Mouse (Mus musculus): ENCODE measurements around the gene Rpsa. TPM values are rescaled to one million over a fixed set of nuclear protein-coding genes. Genes with fewer than 3 reads are reported as not detected.

Gene Rpsa
- polyA plus RNA-seq, 1 experiment from 2014 or later = 1,488 TPM

GRCm38 (mm10) chr9:120084406-120084805 lies 43.1 kb upstream of the Rpsa start:
- no peak for ATAC-seq (ENCODE audit: low FRiP score)

GRCm38 (mm10) chr9:120089125-120089524 lies 38.4 kb upstream of the Rpsa start:
- DNase-seq (ENCODE audit: low spot score) (no peak), ATAC-seq (ENCODE audit: low FRiP score) (no peak)
- H3K4me1 ChIP-seq (replicated peaks; ENCODE audit: control insufficient read depth, insufficient read depth, low read length) = no peaks in the 10 kb centered on the region
- no peaks in the 10 kb centered on the region for H3K27me3 ChIP-seq (ENCODE audit: control insufficient read depth, insufficient read depth, low read length)
- H3K27ac ChIP-seq (ENCODE audit: low read depth, low read length) = no peak overlapping the region
- no peak overlapping the region for H3K9ac ChIP-seq (ENCODE audit: low read depth, low read length)
- H3K36me3 ChIP-seq (ENCODE audit: control insufficient read depth, insufficient read depth, low read length) = no peaks in the 10 kb centered on the region
- H3K4me3 ChIP-seq (ENCODE audit: low read depth, low read length) = no peak overlapping the region
- 89% methylated on average over 7 of the region's 7 CpGs for WGBS
- H3K4me2 ChIP-seq (replicated peaks; ENCODE audit: low read depth, low read length) = no peak overlapping the region
- H3K9me3 ChIP-seq (ENCODE audit: control insufficient read depth, low read length) = no peaks in the 10 kb centered on the region

More at GRCm38 (mm10) chr9:120084406-120084805, 43.1 kb upstream of the Rpsa start:
- 90% methylated on average over 9 of the region's 9 CpGs for WGBS
- Histone ChIP-seq H3K4me1 (replicated peaks; ENCODE audit: control insufficient read depth, insufficient read depth, low read length) (no peaks in the 10 kb centered on the region), H3K36me3 (ENCODE audit: control insufficient read depth, insufficient read depth, low read length) (no peaks in the 10 kb centered on the region), H3K27me3 (ENCODE audit: control insufficient read depth, insufficient read depth, low read length) (no peaks in the 10 kb centered on the region), H3K4me3 (ENCODE audit: low read depth, low read length) (no peak overlapping the region), H3K4me2 (replicated peaks; ENCODE audit: low read depth, low read length) (no peak overlapping the region), H3K27ac (ENCODE audit: low read depth, low read length) (no peak overlapping the region), H3K9me3 (ENCODE audit: control insufficient read depth, low read length) (no peaks in the 10 kb centered on the region), H3K9ac (ENCODE audit: low read depth, low read length) (no peak overlapping the region)
- DNase-seq (ENCODE audit: low spot score) = no peak

GRCm38 (mm10) chr9:120091086-120091485 lies 36.4 kb upstream of the Rpsa start:
- Histone ChIP-seq H3K9ac (ENCODE audit: low read depth, low read length) (no peak overlapping the region), H3K27ac (ENCODE audit: low read depth, low read length) (no peak overlapping the region), H3K9me3 (ENCODE audit: control insufficient read depth, low read length) (no peaks in the 10 kb centered on the region), H3K4me2 (replicated peaks; ENCODE audit: low read depth, low read length) (no peak overlapping the region), H3K4me1 (replicated peaks; ENCODE audit: control insufficient read depth, insufficient read depth, low read length) (no peaks in the 10 kb centered on the region), H3K4me3 (ENCODE audit: low read depth, low read length) (no peak overlapping the region), H3K36me3 (ENCODE audit: control insufficient read depth, insufficient read depth, low read length) (no peaks in the 10 kb centered on the region), H3K27me3 (ENCODE audit: control insufficient read depth, insufficient read depth, low read length) (no peaks in the 10 kb centered on the region)
- DNase-seq (ENCODE audit: low spot score) = no peak
- no peak for ATAC-seq (ENCODE audit: low FRiP score)
- 87% methylated on average over 10 of the region's 10 CpGs for WGBS

GRCm38 (mm10) chr9:120091696-120092238 lies 35.7 kb upstream of the Rpsa start, which contains the start of gene Ccr8:
Gene Ccr8 (plus strand): TSS chr9:120092114.
- ATAC-seq (ENCODE audit: low FRiP score) = no peak
- Histone ChIP-seq H3K9me3 (ENCODE audit: control insufficient read depth, low read length) (no peaks in the 10 kb centered on the region), H3K36me3 (ENCODE audit: control insufficient read depth, insufficient read depth, low read length) (no peaks in the 10 kb centered on the region), H3K27ac (ENCODE audit: low read depth, low read length) (no peak within 1 kb of the TSS), H3K4me2 (replicated peaks; ENCODE audit: low read depth, low read length) (no peak within 1 kb of the TSS), H3K9ac (ENCODE audit: low read depth, low read length) (no peak within 1 kb of the TSS), H3K4me3 (ENCODE audit: low read depth, low read length) (no peak within 1 kb of the TSS), H3K27me3 (ENCODE audit: control insufficient read depth, insufficient read depth, low read length) (no peaks in the 10 kb centered on the region), H3K4me1 (replicated peaks; ENCODE audit: control insufficient read depth, insufficient read depth, low read length) (no peaks in the 10 kb centered on the region)
- WGBS = 81% methylated on average over 5 of the region's 5 CpGs
- no peak for DNase-seq (ENCODE audit: low spot score)

DNA sequence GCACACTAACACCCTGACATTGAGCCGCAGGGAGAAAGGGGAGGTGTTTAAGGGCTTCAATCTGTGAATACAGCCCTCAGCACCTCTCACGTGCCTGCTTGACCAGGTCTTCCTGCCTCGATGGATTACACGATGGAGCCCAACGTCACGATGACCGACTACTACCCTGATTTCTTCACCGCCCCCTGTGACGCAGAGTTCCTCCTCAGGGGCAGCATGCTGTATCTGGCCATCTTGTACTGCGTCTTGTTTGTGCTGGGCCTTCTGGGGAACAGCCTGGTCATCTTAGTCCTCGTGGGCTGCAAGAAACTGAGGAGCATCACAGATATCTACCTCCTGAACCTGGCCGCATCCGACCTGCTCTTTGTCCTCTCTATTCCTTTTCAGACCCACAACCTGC lies 33.8 kb upstream of the Rpsa start:
- no peaks in the 10 kb centered on the region for H3K36me3 ChIP-seq (ENCODE audit: control insufficient read depth, insufficient read depth, low read length)
- DNase-seq (ENCODE audit: low spot score) = no peak

GRCm38 (mm10) chr9:120095886-120096285 lies 31.6 kb upstream of the Rpsa start:
- WGBS = 76% methylated on average over 7 of the region's 7 CpGs
- no peak for DNase-seq (ENCODE audit: low spot score)
- ATAC-seq (ENCODE audit: low FRiP score) = no peak

More for the DNA sequence above, 33.8 kb upstream of the Rpsa start:
- 83% methylated on average over 13 of the region's 13 CpGs for WGBS
- Histone ChIP-seq H3K9me3 (ENCODE audit: control insufficient read depth, low read length) (no peaks in the 10 kb centered on the region), H3K4me3 (ENCODE audit: low read depth, low read length) (no peak overlapping the region), H3K27ac (ENCODE audit: low read depth, low read length) (no peak overlapping the region), H3K27me3 (ENCODE audit: control insufficient read depth, insufficient read depth, low read length) (no peaks in the 10 kb centered on the region), H3K9ac (ENCODE audit: low read depth, low read length) (no peak overlapping the region), H3K4me1 (replicated peaks; ENCODE audit: control insufficient read depth, insufficient read depth, low read length) (no peaks in the 10 kb centered on the region), H3K4me2 (replicated peaks; ENCODE audit: low read depth, low read length) (no peak overlapping the region)
- no peak for ATAC-seq (ENCODE audit: low FRiP score)

DNA sequence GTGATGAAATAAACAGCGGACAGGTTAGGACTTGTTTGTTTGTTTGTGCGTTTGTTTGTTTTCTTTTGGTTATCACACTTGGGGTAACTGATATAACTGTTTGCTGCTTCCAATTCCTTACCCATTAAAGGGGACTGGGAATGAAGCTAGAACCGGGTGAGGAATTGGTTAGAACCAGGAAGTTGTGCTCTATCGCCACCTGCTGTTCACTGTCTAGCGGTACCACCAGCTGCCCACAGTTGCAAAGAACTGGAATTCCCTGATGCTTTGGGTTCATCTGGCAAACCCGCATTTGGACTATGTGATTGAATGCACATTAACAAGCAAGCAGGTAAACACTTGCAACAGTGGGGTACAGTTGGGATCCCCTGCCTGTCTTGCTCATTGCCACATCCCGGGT lies 28.8 kb upstream of the Rpsa start:
- H3K4me3 ChIP-seq (ENCODE audit: low read depth, low read length) = no peak overlapping the region

More at GRCm38 (mm10) chr9:120095886-120096285, 31.6 kb upstream of the Rpsa start:
- Histone ChIP-seq H3K36me3 (ENCODE audit: control insufficient read depth, insufficient read depth, low read length) (no peaks in the 10 kb centered on the region), H3K9me3 (ENCODE audit: control insufficient read depth, low read length) (no peaks in the 10 kb centered on the region), H3K27me3 (ENCODE audit: control insufficient read depth, insufficient read depth, low read length) (no peaks in the 10 kb centered on the region), H3K4me3 (ENCODE audit: low read depth, low read length) (no peak overlapping the region), H3K27ac (ENCODE audit: low read depth, low read length) (no peak overlapping the region), H3K9ac (ENCODE audit: low read depth, low read length) (no peak overlapping the region), H3K4me1 (replicated peaks; ENCODE audit: control insufficient read depth, insufficient read depth, low read length) (no peaks in the 10 kb centered on the region), H3K4me2 (replicated peaks; ENCODE audit: low read depth, low read length) (no peak overlapping the region)

GRCm38 (mm10) chr9:120099304-120099703 lies 28.2 kb upstream of the Rpsa start:
- Histone ChIP-seq H3K9ac (ENCODE audit: low read depth, low read length) (no peak overlapping the region), H3K36me3 (ENCODE audit: control insufficient read depth, insufficient read depth, low read length) (no peaks in the 10 kb centered on the region), H3K27ac (ENCODE audit: low read depth, low read length) (no peak overlapping the region), H3K4me1 (replicated peaks; ENCODE audit: control insufficient read depth, insufficient read depth, low read length) (no peaks in the 10 kb centered on the region), H3K4me2 (replicated peaks; ENCODE audit: low read depth, low read length) (no peak overlapping the region), H3K9me3 (ENCODE audit: control insufficient read depth, low read length) (no peaks in the 10 kb centered on the region), H3K4me3 (ENCODE audit: low read depth, low read length) (no peak overlapping the region), H3K27me3 (ENCODE audit: control insufficient read depth, insufficient read depth, low read length) (no peaks in the 10 kb centered on the region)
- ATAC-seq (ENCODE audit: low FRiP score) (no peak), DNase-seq (ENCODE audit: low spot score) (no peak)
- 89% methylated on average over 8 of the region's 8 CpGs for WGBS

More for the DNA sequence above, 28.8 kb upstream of the Rpsa start:
- Histone ChIP-seq H3K4me2 (replicated peaks; ENCODE audit: low read depth, low read length) (no peak overlapping the region), H3K9ac (ENCODE audit: low read depth, low read length) (no peak overlapping the region), H3K27ac (ENCODE audit: low read depth, low read length) (no peak overlapping the region), H3K9me3 (ENCODE audit: control insufficient read depth, low read length) (no peaks in the 10 kb centered on the region), H3K27me3 (ENCODE audit: control insufficient read depth, insufficient read depth, low read length) (no peaks in the 10 kb centered on the region), H3K36me3 (ENCODE audit: control insufficient read depth, insufficient read depth, low read length) (no peaks in the 10 kb centered on the region), H3K4me1 (replicated peaks; ENCODE audit: control insufficient read depth, insufficient read depth, low read length) (no peaks in the 10 kb centered on the region)
- DNase-seq (ENCODE audit: low spot score) (peak; percentile 85), ATAC-seq (ENCODE audit: low FRiP score) (no peak)
- WGBS = 27% methylated on average over 7 of the region's 7 CpGs

DNA sequence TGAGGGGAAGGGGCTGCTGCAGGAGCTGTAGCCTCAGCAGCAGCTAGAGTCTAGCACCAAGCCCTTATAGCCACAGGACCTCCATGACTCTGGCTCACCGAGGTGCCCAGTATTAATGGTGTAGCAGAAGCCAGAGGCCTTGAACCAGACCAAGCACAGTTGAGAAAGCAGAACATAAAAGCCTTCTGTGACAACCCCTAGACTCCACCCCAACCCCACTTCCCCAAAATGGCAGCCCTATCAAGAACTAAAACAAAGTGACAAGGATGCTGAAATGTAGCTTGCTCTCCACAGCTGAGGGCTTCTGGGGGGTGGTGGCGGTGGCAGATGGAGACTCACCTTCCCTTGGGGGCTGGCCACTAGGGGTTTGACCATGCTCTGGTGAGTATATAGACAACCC lies 26.3 kb upstream of the Rpsa start:
- no peak for DNase-seq (ENCODE audit: low spot score)
- H3K4me2 ChIP-seq (replicated peaks; ENCODE audit: low read depth, low read length) = no peak overlapping the region
- no peak overlapping the region for H3K4me3 ChIP-seq (ENCODE audit: low read depth, low read length)
- H3K36me3 ChIP-seq (ENCODE audit: control insufficient read depth, insufficient read depth, low read length) = no peaks in the 10 kb centered on the region
- WGBS = 92% methylated on average over 2 of the region's 2 CpGs
- no peaks in the 10 kb centered on the region for H3K4me1 ChIP-seq (replicated peaks; ENCODE audit: control insufficient read depth, insufficient read depth, low read length)
- no peak for ATAC-seq (ENCODE audit: low FRiP score)
- H3K9me3 ChIP-seq (ENCODE audit: control insufficient read depth, low read length) = no peaks in the 10 kb centered on the region
- no peak overlapping the region for H3K27ac ChIP-seq (ENCODE audit: low read depth, low read length)
- no peak overlapping the region for H3K9ac ChIP-seq (ENCODE audit: low read depth, low read length)
- no peaks in the 10 kb centered on the region for H3K27me3 ChIP-seq (ENCODE audit: control insufficient read depth, insufficient read depth, low read length)

Data from hindbrain, embryonic 11.5 days (tissue).